Mouse (Mus musculus) bone marrow, adult 2 months (tissue): Measurements from ENCODE around the gene Chchd6.

Source experiments
- CTCF ChIP-seq: fragments of 200-500 bp; IDR thresholded peaks from 2 replicates; pipeline ENCODE4 v1.5.1; 2011; ENCODE audit warnings: low read length, control low read depth; ENCODE audit not compliant: control insufficient read depth, insufficient read depth
- POLR2A ChIP-seq: fragments of 200-500 bp; IDR thresholded peaks from 2 replicates; pipeline ENCODE4 v1.6.1; 2011; ENCODE audit warnings: low read depth, mild to moderate bottlenecking, control low read depth, low read length, borderline replicate concordance; ENCODE audit not compliant: control insufficient read depth

DNA sequence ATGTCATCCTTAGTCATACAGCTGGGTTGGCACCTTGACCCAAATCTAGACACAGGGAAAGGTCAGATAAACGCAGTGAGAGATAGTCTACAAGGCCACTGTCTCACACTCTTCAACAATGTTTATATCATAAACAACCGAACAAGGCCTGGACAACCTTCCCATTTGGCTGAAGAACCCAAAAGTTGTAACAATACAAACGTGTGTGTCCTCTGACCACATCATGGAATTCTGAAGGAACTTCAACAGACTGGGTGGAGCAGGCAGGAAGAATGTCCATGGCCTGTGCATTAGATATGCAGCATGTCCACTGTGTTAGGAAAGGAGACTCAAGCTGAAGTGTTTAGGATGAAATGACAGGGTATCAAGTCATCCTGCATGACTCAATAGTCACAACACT, 47.5 kb downstream of the Chchd6 start:
- TF ChIP-seq CTCF (no peak), POLR2A (no peak)
